Mouse (Mus musculus): Measurements from ENCODE around the gene Cab39.

- TF ChIP-seq CTCF (IDR thresholded peaks at IDR 0.05; ENCODE audit: borderline replicate concordance, insufficient read depth, low read depth, low read length) (no peak), POLR2A (IDR thresholded peaks at IDR 0.05; ENCODE audit: borderline replicate concordance, insufficient read depth, low read length) (no peak)
Measured at GRCm38 (mm10) chr1:85799776-85800175, 6.5 kb downstream of the Cab39 start.
